Mouse (Mus musculus) bone marrow, adult 2 months (tissue): ENCODE results near the gene Sox8. TPM values are rescaled to one million over a fixed set of nuclear protein-coding genes. Genes with fewer than 3 reads are reported as not detected.

Source experiments
- H3K27ac ChIP-seq: fragments of 200-500 bp; 2 replicates; pipeline ENCODE4 v1.5.1; 2012; ENCODE audit warnings: low read depth, mild to moderate bottlenecking, control low read depth, inconsistent platforms, low read length; ENCODE audit not compliant: control insufficient read depth, poor library complexity, insufficient read depth
- H3K4me1 ChIP-seq: fragments of 200-500 bp; 2 replicates; pipeline ENCODE4 v1.6.1; 2011; ENCODE audit warnings: low read length; ENCODE audit not compliant: control insufficient read depth, insufficient read depth
- H3K4me3 ChIP-seq: fragments of 200-500 bp; replicated peaks from 2 replicates; pipeline ENCODE3; 2011; ENCODE audit warnings: mild to moderate bottlenecking, low read depth, low read length, control low read depth; ENCODE audit not compliant: control insufficient read depth
- CTCF ChIP-seq: fragments of 200-500 bp; IDR thresholded peaks from 2 replicates; pipeline ENCODE4 v1.5.1; 2011; ENCODE audit warnings: low read length, control low read depth; ENCODE audit not compliant: control insufficient read depth, insufficient read depth
- POLR2A ChIP-seq: fragments of 200-500 bp; IDR thresholded peaks from 2 replicates; pipeline ENCODE4 v1.6.1; 2011; ENCODE audit warnings: low read depth, mild to moderate bottlenecking, control low read depth, low read length, borderline replicate concordance; ENCODE audit not compliant: control insufficient read depth
- WGBS: fragments of 180-500 bp; shearing (Covaris S2); methylation state at CpG from one replicate; pipeline ENCODE4 v1.1.7; 2018; 5-methylcytosine and 5-hydroxymethylcytosine counted together
- polyA plus RNA-seq: library from polyadenylated mRNA; stranded (reverse); fragments of >200 nt; gene quantifications from 2 replicates; pipeline ENCODE4 v1.2.4, GENCODE M21; 2011; ENCODE audit warnings: low replicate concordance; ENCODE audit not compliant: missing spikeins, insufficient read depth, insufficient read length

The Sox8 gene
- polyA plus RNA-seq, 1 experiment: 1.2 TPM

DNA sequence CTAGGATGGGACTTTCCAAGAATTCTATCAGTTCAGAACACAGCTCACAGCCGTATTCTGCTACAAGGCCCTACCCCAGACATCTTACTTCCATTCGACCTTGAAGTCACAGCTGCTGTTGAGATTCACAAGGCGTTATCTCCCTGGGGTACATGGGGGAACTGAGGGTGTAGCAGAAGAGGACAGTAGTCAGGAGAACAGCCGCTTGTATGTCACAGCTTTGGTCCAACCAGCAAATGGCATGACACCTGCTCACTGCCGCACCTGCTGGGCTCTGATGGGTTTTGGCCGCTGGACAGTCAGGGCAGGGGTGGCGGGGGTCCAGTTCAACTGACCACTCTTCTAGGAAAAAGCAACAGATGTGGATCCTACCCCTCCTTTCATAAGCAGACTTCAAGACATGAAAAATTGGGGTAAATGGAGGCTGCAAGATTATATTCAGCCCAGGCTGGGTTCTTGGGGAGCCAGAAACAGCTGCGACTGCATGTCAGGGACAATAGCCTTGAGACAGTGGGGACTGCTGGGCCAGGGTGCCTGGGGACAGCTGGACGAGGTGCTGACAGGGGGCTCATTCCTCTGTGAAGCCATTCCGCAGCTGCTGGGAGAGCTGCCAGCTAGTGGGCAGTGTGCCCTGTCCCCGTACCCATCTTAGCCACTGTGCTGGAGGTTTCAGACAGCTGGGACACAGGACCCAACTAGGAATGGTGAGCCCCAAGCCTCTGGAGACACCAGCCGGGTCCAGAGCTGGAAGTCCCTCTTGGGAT, 4.9 kb upstream of the Sox8 start:
- 61% methylated on average over 12 of the region's 12 CpGs for WGBS
- TF ChIP-seq POLR2A (no peak), CTCF (no peak)
- Histone ChIP-seq H3K4me1 (no peaks in the 10 kb centered on the region; the same call in 1 of the 2 replicates), H3K4me3 (no peak overlapping the region), H3K27ac (peak overlapping the region; percentile 71)

DNA sequence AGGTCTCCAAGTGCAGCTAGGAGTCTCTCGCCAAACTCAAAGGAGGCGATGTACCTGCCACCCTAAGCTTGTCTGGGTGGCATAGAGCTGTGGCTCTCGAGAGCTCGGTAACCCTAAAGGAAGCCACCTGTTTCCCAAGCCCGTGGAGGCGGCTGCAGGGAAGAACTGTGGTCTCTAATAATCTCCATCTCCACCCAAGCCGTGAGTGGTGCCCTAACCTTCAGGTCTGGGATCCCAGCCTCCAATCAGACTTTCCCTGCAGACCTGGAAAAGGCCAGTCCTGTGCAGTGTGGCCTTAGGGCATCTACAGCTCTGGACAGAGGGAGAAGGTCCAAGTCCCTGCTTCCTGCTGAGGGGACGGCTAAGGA, 951 bp upstream of the Sox8 start:
- Histone ChIP-seq H3K4me3 (no peak overlapping the region), H3K4me1 (no peaks in the 10 kb centered on the region), H3K27ac (no peak overlapping the region)
- TF ChIP-seq POLR2A (no peak), CTCF (no peak)
- WGBS: 6% methylated on average over 8 of the region's 8 CpGs

DNA sequence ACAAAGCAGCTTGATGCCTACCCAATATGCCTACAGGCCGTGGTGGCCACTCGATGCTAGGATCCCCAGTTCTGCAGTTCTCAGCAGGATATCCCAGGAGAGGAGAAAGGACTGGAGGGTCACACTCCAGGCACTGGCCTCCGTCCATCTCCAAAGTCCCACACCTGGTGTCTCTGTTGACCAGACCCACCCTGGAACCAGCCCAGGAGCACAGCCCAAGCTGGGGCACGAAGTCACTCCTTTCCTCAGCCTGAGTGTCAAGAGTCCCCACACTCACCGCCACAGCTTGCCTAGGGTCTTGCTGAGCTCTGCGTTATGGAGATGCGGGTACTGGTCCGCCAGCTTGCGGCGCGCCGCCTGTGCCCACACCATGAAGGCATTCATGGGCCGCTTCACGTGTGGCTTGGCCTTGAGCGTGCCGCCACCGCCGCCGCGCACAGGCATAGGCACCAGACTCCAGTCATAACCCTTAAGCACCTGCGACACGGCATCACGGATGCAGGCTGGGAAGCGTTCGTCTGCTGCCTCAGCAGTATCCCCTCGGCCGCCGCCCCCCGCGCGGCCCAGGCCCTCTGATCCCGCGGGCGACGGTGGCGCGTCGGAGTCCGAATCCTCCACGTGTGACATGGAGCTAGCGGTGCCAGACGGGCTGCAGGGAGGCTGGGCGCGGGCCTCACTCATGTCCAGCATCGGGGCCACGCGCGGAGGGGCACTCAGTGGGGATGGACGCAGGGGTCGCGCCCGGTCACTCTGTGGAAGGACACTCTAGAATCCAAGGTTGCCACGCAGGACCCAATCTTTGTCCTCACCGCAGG, 446 bp downstream of the Sox8 start:
- no peak overlapping the region; the same call in 1 of the 2 replicates for H3K27ac ChIP-seq
- H3K4me3 ChIP-seq: peak overlapping the region; percentile 10
- 8% methylated on average over 54 of the region's 54 CpGs for WGBS
- no peaks in the 10 kb centered on the region for H3K4me1 ChIP-seq
- TF ChIP-seq CTCF (no peak), POLR2A (no peak)

DNA sequence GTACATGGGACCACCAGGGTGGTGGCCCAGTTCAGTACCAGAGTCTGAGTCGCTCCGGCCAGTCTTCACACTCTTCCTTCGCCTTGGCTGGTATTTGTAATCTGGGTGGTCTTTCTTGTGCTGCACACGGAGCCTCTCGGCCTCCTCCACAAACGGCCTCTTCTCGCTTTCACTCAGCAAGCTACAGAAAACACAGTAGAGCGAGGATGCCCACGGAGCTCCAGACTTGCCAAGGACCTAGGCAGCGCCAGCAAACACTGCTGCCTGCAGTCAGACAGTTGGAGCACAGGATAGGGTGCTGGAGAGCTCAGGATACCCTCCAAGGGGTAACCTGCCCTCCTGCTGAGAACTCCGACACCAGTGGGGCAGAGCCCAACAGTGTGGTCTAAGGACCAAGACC, 1.6 kb downstream of the Sox8 start:
- 80% methylated on average over 11 of the region's 11 CpGs for WGBS
- Histone ChIP-seq H3K27ac (no peak overlapping the region), H3K4me1 (no peaks in the 10 kb centered on the region), H3K4me3 (no peak overlapping the region)
- TF ChIP-seq POLR2A (no peak), CTCF (no peak)

DNA sequence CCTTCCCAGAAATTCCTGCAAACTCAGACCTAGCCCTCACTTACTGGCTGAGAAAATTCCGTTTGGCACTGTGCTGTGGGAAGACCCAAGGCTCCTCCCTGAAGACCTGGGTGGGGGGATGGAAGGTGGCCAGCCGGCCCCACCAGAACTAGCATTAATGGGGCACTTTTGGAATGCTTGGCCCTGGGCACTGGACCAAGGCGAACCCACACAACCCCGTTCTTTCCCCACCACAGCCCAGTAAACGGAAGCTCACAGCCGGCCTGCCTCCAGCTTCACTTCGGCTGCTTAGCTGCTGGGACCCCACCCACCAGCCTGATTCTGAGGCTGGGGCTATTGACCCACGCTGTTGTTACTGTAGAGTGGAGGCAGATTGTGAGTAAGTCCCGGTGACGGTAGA, 2.3 kb downstream of the Sox8 start:
- Histone ChIP-seq H3K4me1 (no peaks in the 10 kb centered on the region), H3K4me3 (no peak overlapping the region), H3K27ac (no peak overlapping the region)
- TF ChIP-seq CTCF (no peak), POLR2A (no peak)
- 24% methylated on average over 10 of the region's 10 CpGs for WGBS

DNA sequence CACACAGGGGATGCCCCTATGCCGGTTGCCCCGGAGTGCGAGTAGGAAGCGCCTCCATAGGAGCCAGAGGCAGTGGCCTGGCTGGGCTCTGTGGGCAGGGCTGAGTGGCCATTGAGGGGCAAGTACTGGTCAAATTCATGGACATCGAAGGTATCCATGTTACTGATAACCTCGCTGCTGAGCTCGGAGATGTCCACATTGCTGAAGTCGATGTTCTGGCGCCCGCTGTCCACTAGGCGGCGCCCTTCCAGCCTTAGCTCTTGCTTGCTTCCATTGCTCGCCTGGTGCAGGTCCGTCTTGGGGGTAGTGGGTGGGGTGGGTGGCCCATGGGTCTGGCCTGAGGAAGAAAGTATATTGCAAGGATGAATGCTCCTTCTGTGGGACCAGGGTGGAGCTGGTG, 2.7 kb downstream of the Sox8 start:
- Histone ChIP-seq H3K4me1 (no peaks in the 10 kb centered on the region), H3K4me3 (no peak overlapping the region), H3K27ac (no peak overlapping the region)
- 23% methylated on average over 14 of the region's 14 CpGs for WGBS
- TF ChIP-seq CTCF (peak; percentile 87), POLR2A (no peak)

DNA sequence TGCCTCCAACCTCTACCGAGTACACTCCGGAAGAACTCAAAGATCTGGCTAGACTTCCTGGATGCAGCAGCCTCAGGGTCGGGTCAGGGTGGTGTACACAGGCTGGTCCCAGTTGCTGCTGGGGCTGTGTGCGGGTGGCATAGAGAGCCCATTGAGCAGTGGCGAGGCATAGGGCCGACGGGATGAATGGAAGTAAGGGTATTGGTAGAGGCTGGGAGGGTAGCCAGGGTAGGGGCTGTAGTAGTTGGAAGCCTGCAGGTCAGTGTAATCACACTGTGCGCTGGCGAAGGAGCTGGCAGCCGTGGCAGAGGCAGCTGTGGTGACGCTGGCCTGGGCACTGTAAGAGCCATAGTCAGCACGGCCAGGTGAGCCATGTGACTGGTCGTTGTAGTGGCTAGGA, 3.2 kb downstream of the Sox8 start:
- H3K4me3 ChIP-seq: no peak overlapping the region
- TF ChIP-seq CTCF (no peak), POLR2A (no peak)
- WGBS: 79% methylated on average over 13 of the region's 13 CpGs

DNA sequence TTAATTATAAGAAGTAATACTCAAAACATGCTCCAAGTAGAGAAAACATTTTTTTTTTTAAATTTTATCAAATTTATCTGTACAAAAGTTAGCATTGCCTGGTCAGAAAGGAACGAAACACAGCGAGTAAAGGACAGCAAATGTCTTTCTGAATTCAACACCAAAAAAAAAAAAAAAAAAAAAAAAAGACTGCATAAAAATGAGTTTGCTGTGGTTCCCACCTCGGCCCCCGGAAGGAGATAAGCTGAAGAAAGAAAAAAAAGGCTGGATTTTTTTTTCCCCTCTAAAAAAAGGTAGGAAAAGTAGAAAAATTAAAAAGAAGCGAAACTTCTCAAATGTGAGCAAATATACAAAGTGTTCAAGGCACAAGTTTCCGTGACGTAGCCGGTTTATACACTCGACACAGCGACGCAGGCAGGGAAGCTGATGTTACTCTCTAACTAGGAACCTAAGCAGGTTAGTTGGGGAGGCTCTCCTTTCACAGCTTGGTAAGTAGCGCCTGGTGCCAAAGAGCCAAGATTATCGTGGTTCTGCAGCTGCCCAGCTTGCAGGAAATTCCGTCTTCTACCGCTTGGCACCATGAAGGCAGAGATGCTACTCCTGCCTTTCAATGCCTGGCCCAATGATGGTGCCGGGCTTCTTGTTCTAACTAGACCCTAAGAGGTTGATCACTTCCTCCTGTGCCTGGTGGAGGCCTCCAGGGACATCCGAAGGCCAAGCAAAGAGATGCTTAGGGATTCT, 4.5 kb downstream of the Sox8 start:
- Histone ChIP-seq H3K4me1 (no peaks in the 10 kb centered on the region), H3K4me3 (no peak overlapping the region), H3K27ac (no peak overlapping the region)
- WGBS: 78% methylated on average over 17 of the region's 17 CpGs
- TF ChIP-seq POLR2A (no peak), CTCF (no peak)

More for the DNA sequence above, 3.2 kb downstream of the Sox8 start:
- Histone ChIP-seq H3K4me1 (no peaks in the 10 kb centered on the region), H3K27ac (no peak overlapping the region)
